Mouse (Mus musculus): Measurements from ENCODE around the gene Mllt10. TPM values are rescaled to one million over a fixed set of nuclear protein-coding genes. Genes with fewer than 3 reads are reported as not detected.

The Mllt10 gene
- polyA plus RNA-seq, 1 experiment from 2014 or later: 26.2 TPM

GRCm38 (mm10) chr2:18046758-18047645 lies 8.0 kb upstream of the Mllt10 start:
- Histone ChIP-seq H3K27me3 (peaks cover 99% of the 10 kb centered on the region), H3K36me3 (replicated peaks) (no peaks in the 10 kb centered on the region), H3K4me2 (peak overlapping the region; percentile 85), H3K9me3 (replicated peaks) (no peaks in the 10 kb centered on the region), H3K4me3 (replicated peaks) (peak overlapping the region; percentile 64), H3K9ac (peak overlapping the region; percentile 52), H3K27ac (replicated peaks) (peak overlapping the region; percentile 75), H3K4me1 (replicated peaks) (peaks cover 32% of the 10 kb centered on the region)
- under 1% methylated on average over 63 of the region's 64 CpGs for WGBS (ENCODE audit: insufficient replicate concordance)
- ATAC-seq (ENCODE audit: insufficient read depth): peak; percentile 70

- Histone ChIP-seq H3K4me3 (replicated peaks) (peak overlapping the region; percentile 64), H3K4me1 (replicated peaks) (peaks cover 32% of the 10 kb centered on the region), H3K4me2 (peak overlapping the region; percentile 85), H3K27ac (replicated peaks) (peak overlapping the region; percentile 75), H3K36me3 (replicated peaks) (no peaks in the 10 kb centered on the region), H3K9me3 (replicated peaks) (no peaks in the 10 kb centered on the region), H3K9ac (peak overlapping the region; percentile 52), H3K27me3 (peaks cover 96% of the 10 kb centered on the region)
- ATAC-seq (ENCODE audit: insufficient read depth): peak; percentile 86
- under 1% methylated on average over 70 of the region's 70 CpGs for WGBS (ENCODE audit: insufficient replicate concordance)
Observed at GRCm38 (mm10) chr2:18047646-18048452, 7.2 kb upstream of the Mllt10 start.

GRCm38 (mm10) chr2:18048453-18049075 lies 6.5 kb upstream of the Mllt10 start, which contains the start of gene Skida1:
Gene Skida1, minus strand, starts transcription at chr2:18049051.
- Histone ChIP-seq H3K27ac (replicated peaks) (peak within 1 kb of the TSS; percentile 75), H3K9ac (peak within 1 kb of the TSS; percentile 52), H3K4me2 (peak within 1 kb of the TSS; percentile 85), H3K36me3 (replicated peaks) (no peaks in the 10 kb centered on the region), H3K4me3 (replicated peaks) (peak within 1 kb of the TSS; percentile 64), H3K27me3 (peaks cover 93% of the 10 kb centered on the region), H3K4me1 (replicated peaks) (peaks cover 32% of the 10 kb centered on the region), H3K9me3 (replicated peaks) (no peaks in the 10 kb centered on the region)
- no peak for ATAC-seq (ENCODE audit: insufficient read depth)
- WGBS (ENCODE audit: insufficient replicate concordance): 3% methylated on average over 17 of the region's 17 CpGs

GRCm38 (mm10) chr2:18049279-18049821 lies 5.7 kb upstream of the Mllt10 start:
- peak overlapping the region; percentile 85 for H3K4me2 ChIP-seq
- H3K9ac ChIP-seq: no peak overlapping the region
- ATAC-seq (ENCODE audit: insufficient read depth): no peak
- peaks cover 32% of the 10 kb centered on the region for H3K4me1 ChIP-seq (replicated peaks)
- no peaks in the 10 kb centered on the region for H3K9me3 ChIP-seq (replicated peaks)
- WGBS (ENCODE audit: insufficient replicate concordance): 17% methylated on average over 11 of the region's 11 CpGs
- H3K36me3 ChIP-seq (replicated peaks): no peaks in the 10 kb centered on the region
- H3K27ac ChIP-seq (replicated peaks): peak overlapping the region; percentile 35; the same call in 1 of the 2 replicates
- H3K27me3 ChIP-seq: peaks cover 94% of the 10 kb centered on the region
- H3K4me3 ChIP-seq (replicated peaks): peak overlapping the region; percentile 64

GRCm38 (mm10) chr2:18050018-18050417 lies 5.0 kb upstream of the Mllt10 start:
- Histone ChIP-seq H3K36me3 (replicated peaks) (no peaks in the 10 kb centered on the region), H3K9me3 (replicated peaks) (no peaks in the 10 kb centered on the region), H3K4me3 (replicated peaks) (no peak overlapping the region; the same call in 1 of the 2 replicates), H3K4me2 (peak overlapping the region; percentile 85), H3K27me3 (peaks cover 88% of the 10 kb centered on the region), H3K27ac (replicated peaks) (no peak overlapping the region), H3K9ac (no peak overlapping the region), H3K4me1 (replicated peaks) (peaks cover 33% of the 10 kb centered on the region)
- WGBS (ENCODE audit: insufficient replicate concordance): 26% methylated on average over 2 of the region's 2 CpGs
- no peak for ATAC-seq (ENCODE audit: insufficient read depth)

GRCm38 (mm10) chr2:18050541-18050985 lies 4.5 kb upstream of the Mllt10 start:
- peak overlapping the region; percentile 85 for H3K4me2 ChIP-seq
- H3K4me1 ChIP-seq (replicated peaks): peaks cover 38% of the 10 kb centered on the region
- WGBS (ENCODE audit: insufficient replicate concordance): 14% methylated on average over 10 of the region's 10 CpGs
- no peak for ATAC-seq (ENCODE audit: insufficient read depth)
- no peaks in the 10 kb centered on the region for H3K36me3 ChIP-seq (replicated peaks)
- H3K27me3 ChIP-seq: peaks cover 85% of the 10 kb centered on the region
- peak overlapping the region; percentile 21 for H3K4me3 ChIP-seq (replicated peaks)
- no peaks in the 10 kb centered on the region for H3K9me3 ChIP-seq (replicated peaks)
- no peak overlapping the region for H3K27ac ChIP-seq (replicated peaks)
- H3K9ac ChIP-seq: peak overlapping the region; percentile 13; the same call in 1 of the 2 replicates

- no peak for ATAC-seq (ENCODE audit: insufficient read depth)
- H3K27me3 ChIP-seq: peaks cover 79% of the 10 kb centered on the region
- H3K27ac ChIP-seq (replicated peaks): no peak overlapping the region
- H3K36me3 ChIP-seq (replicated peaks): no peaks in the 10 kb centered on the region
- H3K4me3 ChIP-seq (replicated peaks): no peak overlapping the region
- no peak overlapping the region for H3K9ac ChIP-seq
- peak overlapping the region; percentile 85; the same call in 1 of the 2 replicates for H3K4me2 ChIP-seq
- no peaks in the 10 kb centered on the region for H3K9me3 ChIP-seq (replicated peaks)
- 40% methylated on average over 11 of the region's 11 CpGs for WGBS (ENCODE audit: insufficient replicate concordance)
- peaks cover 43% of the 10 kb centered on the region for H3K4me1 ChIP-seq (replicated peaks)
Observed at GRCm38 (mm10) chr2:18051026-18051830, 3.8 kb upstream of the Mllt10 start.

GRCm38 (mm10) chr2:18051831-18052170 lies 3.2 kb upstream of the Mllt10 start:
- Histone ChIP-seq H3K27ac (replicated peaks) (no peak overlapping the region), H3K9ac (no peak overlapping the region), H3K9me3 (replicated peaks) (no peaks in the 10 kb centered on the region), H3K4me2 (no peak overlapping the region), H3K4me1 (replicated peaks) (peaks cover 37% of the 10 kb centered on the region), H3K4me3 (replicated peaks) (no peak overlapping the region), H3K27me3 (peaks cover 73% of the 10 kb centered on the region), H3K36me3 (replicated peaks) (no peaks in the 10 kb centered on the region)
- WGBS (ENCODE audit: insufficient replicate concordance): 80% methylated on average over 3 of the region's 3 CpGs
- ATAC-seq (ENCODE audit: insufficient read depth): no peak

- peaks cover 30% of the 10 kb centered on the region for H3K4me1 ChIP-seq (replicated peaks)
- no peak overlapping the region for H3K27ac ChIP-seq (replicated peaks)
- no peak overlapping the region for H3K4me3 ChIP-seq (replicated peaks)
- H3K9me3 ChIP-seq (replicated peaks): no peaks in the 10 kb centered on the region
- no peak overlapping the region for H3K4me2 ChIP-seq
- WGBS (ENCODE audit: insufficient replicate concordance): 65% methylated on average over 3 of the region's 3 CpGs
- no peak for ATAC-seq (ENCODE audit: insufficient read depth)
- H3K36me3 ChIP-seq (replicated peaks): no peaks in the 10 kb centered on the region
- no peak overlapping the region for H3K9ac ChIP-seq
- peaks cover 65% of the 10 kb centered on the region for H3K27me3 ChIP-seq
Observed at GRCm38 (mm10) chr2:18052581-18052980, 2.5 kb upstream of the Mllt10 start.
